Mouse (Mus musculus): ENCODE measurements around the gene Sh2d7.

DNA sequence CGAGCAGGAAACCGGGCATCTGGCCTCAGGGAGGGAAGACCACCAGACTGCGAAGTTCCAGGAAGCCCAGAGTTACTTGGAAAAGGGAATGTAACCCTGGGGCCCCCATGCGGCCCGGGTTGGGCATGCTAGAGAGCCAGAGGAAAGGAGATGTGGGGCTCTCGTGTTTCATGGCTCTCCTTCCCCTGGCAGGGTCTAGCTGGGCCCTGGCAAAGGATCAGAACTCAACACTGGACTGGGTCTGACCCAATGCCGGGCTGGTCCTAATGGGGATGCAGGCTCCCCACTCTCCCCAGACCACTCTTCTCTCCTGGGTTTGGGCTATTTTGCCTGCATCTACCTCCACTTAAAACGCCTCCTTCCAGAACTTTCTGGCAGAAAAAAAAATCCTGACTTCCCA is 19.9 kb downstream of the Sh2d7 start:
- TF ChIP-seq CTCF (IDR thresholded peaks at IDR 0.05; ENCODE audit: insufficient read depth, low read length) (no peak), POLR2A (IDR thresholded peaks at IDR 0.05; ENCODE audit: borderline replicate concordance, extremely low read depth, low read depth, low read length) (no peak)

Data from lung, adult 2 months (tissue).